Mouse (Mus musculus): ENCODE measurements at regions not wholly inside any gene's neighbourhood (a gene's known extent, or its start where the extent isn't known, plus 50 kb on each side); places are given as distances from the start of the nearest gene placed in this dataset.

GRCm38 (mm10) chr12:106928389-106928788, 560.0 kb upstream of the 3110018I06Rik start:
- WGBS: 70% methylated on average over 5 of the region's 5 CpGs
- Histone ChIP-seq H3K4me2 (no peak overlapping the region), H3K27me3 (no peaks in the 10 kb centered on the region), H3K27ac (no peak overlapping the region), H3K4me3 (no peak overlapping the region), H3K9me3 (replicated peaks) (no peaks in the 10 kb centered on the region), H3K9ac (no peak overlapping the region), H3K36me3 (no peaks in the 10 kb centered on the region), H3K4me1 (replicated peaks) (no peaks in the 10 kb centered on the region)
- ATAC-seq (replicated peaks; ENCODE audit: insufficient number of reproducible peaks, insufficient read depth, low FRiP score, low read depth): no peak

GRCm38 (mm10) chr12:106929161-106929560, 559.3 kb upstream of the 3110018I06Rik start:
- WGBS: 81% methylated on average over 13 of the region's 13 CpGs
- no peak overlapping the region for H3K27ac ChIP-seq
- H3K4me2 ChIP-seq: no peak overlapping the region
- H3K27me3 ChIP-seq: no peaks in the 10 kb centered on the region
- ATAC-seq (replicated peaks; ENCODE audit: insufficient number of reproducible peaks, insufficient read depth, low FRiP score, low read depth): no peak
- no peak overlapping the region for H3K9ac ChIP-seq
- no peaks in the 10 kb centered on the region for H3K36me3 ChIP-seq
- H3K9me3 ChIP-seq (replicated peaks): no peaks in the 10 kb centered on the region
- no peaks in the 10 kb centered on the region for H3K4me1 ChIP-seq (replicated peaks)
- H3K4me3 ChIP-seq: no peak overlapping the region

GRCm38 (mm10) chr12:106931591-106931990, 556.8 kb upstream of the 3110018I06Rik start:
- Histone ChIP-seq H3K27me3 (no peaks in the 10 kb centered on the region), H3K4me2 (no peak overlapping the region), H3K4me1 (replicated peaks) (no peaks in the 10 kb centered on the region), H3K9me3 (replicated peaks) (no peaks in the 10 kb centered on the region), H3K27ac (no peak overlapping the region), H3K9ac (no peak overlapping the region), H3K36me3 (no peaks in the 10 kb centered on the region), H3K4me3 (no peak overlapping the region)
- ATAC-seq (replicated peaks; ENCODE audit: insufficient number of reproducible peaks, insufficient read depth, low FRiP score, low read depth): no peak
- WGBS: 71% methylated on average over 3 of the region's 3 CpGs

- Histone ChIP-seq H3K4me3 (no peak overlapping the region), H3K4me1 (replicated peaks) (no peaks in the 10 kb centered on the region), H3K4me2 (no peak overlapping the region), H3K9me3 (replicated peaks) (no peaks in the 10 kb centered on the region), H3K27me3 (0 out of 2 replicates have a peak, but pooled peaks cover 4% of the 10 kb centered on the region), H3K9ac (no peak overlapping the region), H3K27ac (no peak overlapping the region), H3K36me3 (no peaks in the 10 kb centered on the region)
- WGBS: 70% methylated on average over 12 of the region's 12 CpGs
- ATAC-seq (replicated peaks; ENCODE audit: insufficient number of reproducible peaks, insufficient read depth, low FRiP score, low read depth): 0 out of 2 replicates have a peak, but pooled peaks have one; percentile 22
These were observed 549.1 kb upstream of the 3110018I06Rik start for GRCm38 (mm10) chr12:106939381-106939780.

- no peak for ATAC-seq (replicated peaks; ENCODE audit: insufficient number of reproducible peaks, insufficient read depth, low FRiP score, low read depth)
- no peak overlapping the region for H3K9ac ChIP-seq
- no peaks in the 10 kb centered on the region for H3K9me3 ChIP-seq (replicated peaks)
- no peaks in the 10 kb centered on the region for H3K4me1 ChIP-seq (replicated peaks)
- H3K4me2 ChIP-seq: no peak overlapping the region
- no peak overlapping the region for H3K27ac ChIP-seq
- 53% methylated on average over 5 of the region's 5 CpGs for WGBS
- 0 out of 2 replicates have a peak, but pooled peaks cover 4% of the 10 kb centered on the region for H3K27me3 ChIP-seq
- H3K36me3 ChIP-seq: no peaks in the 10 kb centered on the region
- H3K4me3 ChIP-seq: no peak overlapping the region
These were observed 544.6 kb upstream of the 3110018I06Rik start for GRCm38 (mm10) chr12:106943874-106944273.

- H3K4me1 ChIP-seq (replicated peaks): peaks cover 33% of the 10 kb centered on the region
- no peak overlapping the region for H3K4me2 ChIP-seq
- no peak overlapping the region for H3K9ac ChIP-seq
- H3K36me3 ChIP-seq: no peaks in the 10 kb centered on the region
- no peaks in the 10 kb centered on the region for H3K9me3 ChIP-seq (replicated peaks)
- no peak overlapping the region for H3K27ac ChIP-seq
- WGBS: 83% methylated on average over 11 of the region's 11 CpGs
- no peak overlapping the region for H3K4me3 ChIP-seq
- no peaks in the 10 kb centered on the region for H3K27me3 ChIP-seq
- ATAC-seq (replicated peaks; ENCODE audit: insufficient number of reproducible peaks, insufficient read depth, low FRiP score, low read depth): no peak
These were observed 535.8 kb upstream of the 3110018I06Rik start for GRCm38 (mm10) chr12:106952621-106953020.

GRCm38 (mm10) chr12:106955778-106956177, 532.7 kb upstream of the 3110018I06Rik start:
- peak; percentile 60; the same call in 1 of the 2 replicates for ATAC-seq (replicated peaks; ENCODE audit: insufficient number of reproducible peaks, insufficient read depth, low FRiP score, low read depth)
- Histone ChIP-seq H3K4me1 (replicated peaks) (peaks cover 33% of the 10 kb centered on the region), H3K9me3 (replicated peaks) (no peaks in the 10 kb centered on the region), H3K36me3 (no peaks in the 10 kb centered on the region), H3K27ac (peak overlapping the region; percentile 64; the same call in 1 of the 2 replicates), H3K4me3 (no peak overlapping the region), H3K4me2 (no peak overlapping the region), H3K27me3 (no peaks in the 10 kb centered on the region), H3K9ac (no peak overlapping the region)
- 49% methylated on average over 12 of the region's 12 CpGs for WGBS

GRCm38 (mm10) chr12:106956266-106956665, 532.2 kb upstream of the 3110018I06Rik start:
- H3K27me3 ChIP-seq: no peaks in the 10 kb centered on the region
- H3K9ac ChIP-seq: no peak overlapping the region
- WGBS: 72% methylated on average over 6 of the region's 6 CpGs
- ATAC-seq (replicated peaks; ENCODE audit: insufficient number of reproducible peaks, insufficient read depth, low FRiP score, low read depth): no peak
- H3K9me3 ChIP-seq (replicated peaks): no peaks in the 10 kb centered on the region
- H3K4me3 ChIP-seq: no peak overlapping the region
- no peak overlapping the region for H3K27ac ChIP-seq
- H3K4me1 ChIP-seq (replicated peaks): peaks cover 33% of the 10 kb centered on the region
- no peak overlapping the region for H3K4me2 ChIP-seq
- no peaks in the 10 kb centered on the region for H3K36me3 ChIP-seq

GRCm38 (mm10) chr12:106961991-106962390, 526.4 kb upstream of the 3110018I06Rik start:
- Histone ChIP-seq H3K36me3 (no peaks in the 10 kb centered on the region), H3K27me3 (no peaks in the 10 kb centered on the region), H3K9me3 (replicated peaks) (0 out of 2 replicates have a peak, but pooled peaks cover 5% of the 10 kb centered on the region), H3K9ac (no peak overlapping the region), H3K27ac (no peak overlapping the region), H3K4me3 (no peak overlapping the region), H3K4me1 (replicated peaks) (no peaks in the 10 kb centered on the region), H3K4me2 (no peak overlapping the region)
- 73% methylated on average over 4 of the region's 4 CpGs for WGBS
- ATAC-seq (replicated peaks; ENCODE audit: insufficient number of reproducible peaks, insufficient read depth, low FRiP score, low read depth): no peak

GRCm38 (mm10) chr12:106963762-106964161, 524.7 kb upstream of the 3110018I06Rik start:
- no peak overlapping the region for H3K4me3 ChIP-seq
- H3K4me2 ChIP-seq: no peak overlapping the region
- ATAC-seq (replicated peaks; ENCODE audit: insufficient number of reproducible peaks, insufficient read depth, low FRiP score, low read depth): no peak
- no peak overlapping the region for H3K27ac ChIP-seq
- no peak overlapping the region for H3K9ac ChIP-seq
- no peaks in the 10 kb centered on the region for H3K36me3 ChIP-seq
- H3K27me3 ChIP-seq: no peaks in the 10 kb centered on the region
- 0 out of 2 replicates have a peak, but pooled peaks cover 5% of the 10 kb centered on the region for H3K9me3 ChIP-seq (replicated peaks)
- H3K4me1 ChIP-seq (replicated peaks): no peaks in the 10 kb centered on the region
- 60% methylated on average over 5 of the region's 5 CpGs for WGBS

GRCm38 (mm10) chr12:106969873-106970272, 518.6 kb upstream of the 3110018I06Rik start:
- 56% methylated on average over 5 of the region's 5 CpGs for WGBS
- Histone ChIP-seq H3K4me1 (replicated peaks) (no peaks in the 10 kb centered on the region), H3K4me2 (no peak overlapping the region), H3K36me3 (no peaks in the 10 kb centered on the region), H3K9ac (no peak overlapping the region), H3K27ac (no peak overlapping the region), H3K4me3 (no peak overlapping the region), H3K9me3 (replicated peaks) (no peaks in the 10 kb centered on the region), H3K27me3 (no peaks in the 10 kb centered on the region)
- no peak for ATAC-seq (replicated peaks; ENCODE audit: insufficient number of reproducible peaks, insufficient read depth, low FRiP score, low read depth)

- Histone ChIP-seq H3K27ac (no peak overlapping the region), H3K9ac (no peak overlapping the region), H3K27me3 (no peaks in the 10 kb centered on the region), H3K4me1 (replicated peaks) (no peaks in the 10 kb centered on the region), H3K9me3 (replicated peaks) (no peaks in the 10 kb centered on the region), H3K4me3 (no peak overlapping the region), H3K36me3 (no peaks in the 10 kb centered on the region), H3K4me2 (no peak overlapping the region)
- no peak for ATAC-seq (replicated peaks; ENCODE audit: insufficient number of reproducible peaks, insufficient read depth, low FRiP score, low read depth)
- WGBS: 58% methylated on average over 3 of the region's 3 CpGs
These were observed 496.0 kb upstream of the 3110018I06Rik start for GRCm38 (mm10) chr12:106992421-106992820.
